Mouse (Mus musculus): ENCODE results near the gene Hspa4. TPM values are rescaled to one million over a fixed set of nuclear protein-coding genes. Genes with fewer than 3 reads are reported as not detected.
"Not testable (repeated sequence)": the region's sequence is repeated elsewhere in the genome, so short reads cannot be mapped to it uniquely, and the experiment has no call there.

Gene Hspa4
- total and polyA plus RNA-seq, 3 experiments: 209 to 907 (median 276) TPM

GRCm38 (mm10) chr11:53290871-53291270, 9.4 kb downstream of the Hspa4 start:
- no peak for TF ChIP-seq SMC3 (IDR thresholded peaks at IDR 0.05; ENCODE audit: low read depth, low read length)
- TF ChIP-seq POLR2A (IDR thresholded peaks at IDR 0.05; ENCODE audit: control insufficient read depth in 1 of 2, insufficient read depth in 1 of 2, low read depth in 1 of 2, low read length in 2 of 2, poor library complexity in 1 of 2): no peak
- TF ChIP-seq TCF12 (IDR thresholded peaks at IDR 0.05; ENCODE audit: low read depth, low read length): no peak
- no peak for TF ChIP-seq GABPA (IDR thresholded peaks at IDR 0.05; ENCODE audit: low read depth, low read length)
- TF ChIP-seq ZC3H11A (IDR thresholded peaks at IDR 0.05; ENCODE audit: low read depth, low read length): no peak
- no peak for TF ChIP-seq CHD2 (IDR thresholded peaks at IDR 0.05; ENCODE audit: low read length)
- no peak for TF ChIP-seq MAZ (IDR thresholded peaks at IDR 0.05; ENCODE audit: low read depth, low read length)
- TF ChIP-seq NRF1 (IDR thresholded peaks at IDR 0.05; ENCODE audit: insufficient read depth, low read depth, low read length, poor library complexity, severe bottlenecking): no peak
- no peak for TF ChIP-seq ZMIZ1 (IDR thresholded peaks at IDR 0.05; ENCODE audit: low read depth, low read length)
- no peak for TF ChIP-seq E2F4 (IDR thresholded peaks at IDR 0.05; ENCODE audit: borderline replicate concordance, low read depth, low read length)
- no peak for TF ChIP-seq MEF2A (IDR thresholded peaks at IDR 0.05; ENCODE audit: extremely low read depth, insufficient replicate concordance, low read depth, low read length, poor library complexity, severe bottlenecking)
- no peak for TF ChIP-seq TAL1 (IDR thresholded peaks at IDR 0.05; ENCODE audit: low read length)
- no peak for TF ChIP-seq POLR2AphosphoS2 (IDR thresholded peaks at IDR 0.05; ENCODE audit: low read length)
- TF ChIP-seq KAT2A (conservative IDR thresholded peaks at IDR 0.05; ENCODE audit: low read depth, low read length): no peak
- TF ChIP-seq MYC (IDR thresholded peaks at IDR 0.05; ENCODE audit: low read depth, low read length): no peak
- TF ChIP-seq BHLHE40 (IDR thresholded peaks at IDR 0.05; ENCODE audit: borderline replicate concordance, low read depth, low read length): no peak
- TF ChIP-seq POLR2AphosphoS5 (IDR thresholded peaks at IDR 0.05; ENCODE audit: borderline replicate concordance, low read depth, low read length): no peak
- TF ChIP-seq USF1 (IDR thresholded peaks at IDR 0.05; ENCODE audit: low read depth, low read length): no peak
- TF ChIP-seq CHD1 (IDR thresholded peaks at IDR 0.05; ENCODE audit: low read depth, low read length): no peak
- no peak for TF ChIP-seq RAD21 (IDR thresholded peaks at IDR 0.05; ENCODE audit: low read depth, low read length)

GRCm38 (mm10) chr11:53290187-53290586, 10.1 kb downstream of the Hspa4 start:
- not testable (repeated sequence) for H3K9me3 ChIP-seq (replicated peaks; ENCODE audit: insufficient read depth, low read length); H3K4me1 ChIP-seq (ENCODE audit: control insufficient read depth in 1 of 2, insufficient read depth in 2 of 2, low read length in 2 of 2); H3K27ac ChIP-seq (ENCODE audit: control insufficient read depth, low read depth, low read length); H3K4me3 ChIP-seq (ENCODE audit: control insufficient read depth in 1 of 2, insufficient read depth in 1 of 2, low read depth in 2 of 2, low read length in 2 of 2); H3K27me3 ChIP-seq (ENCODE audit: control insufficient read depth in 1 of 2, insufficient read depth in 2 of 2, low read length in 2 of 2); DNase-seq (ENCODE audit: low read depth, low spot score); H3K9ac ChIP-seq (ENCODE audit: control insufficient read depth, low read depth, low read length, poor library complexity, severe bottlenecking)
- peaks cover 39% of the 10 kb centered on the region for H3K79me2 ChIP-seq (ENCODE audit: control insufficient read depth, insufficient read depth, low read length, poor library complexity)
- TF ChIP-seq ZNF384 (IDR thresholded peaks at IDR 0.05; ENCODE audit: low read depth, low read length): peak; percentile 73
- peaks cover 38 to 84% of the 10 kb centered on the region in 2 experiments for H3K36me3 ChIP-seq (ENCODE audit: control insufficient read depth in 1 of 2, insufficient read depth in 2 of 2, low read length in 2 of 2)

More at GRCm38 (mm10) chr11:53290871-53291270, 9.4 kb downstream of the Hspa4 start:
- H3K4me3 ChIP-seq (ENCODE audit: control insufficient read depth in 1 of 2, insufficient read depth in 1 of 2, low read depth in 2 of 2, low read length in 2 of 2): no peak overlapping the region
- H3K79me2 ChIP-seq (ENCODE audit: control insufficient read depth, insufficient read depth, low read length, poor library complexity): peaks cover 41% of the 10 kb centered on the region
- H3K27me3 ChIP-seq (ENCODE audit: control insufficient read depth in 1 of 2, insufficient read depth in 2 of 2, low read length in 2 of 2): no peaks in the 10 kb centered on the region
- no peak overlapping the region for H3K9ac ChIP-seq (ENCODE audit: control insufficient read depth, low read depth, low read length, poor library complexity, severe bottlenecking)
- H3K27ac ChIP-seq (ENCODE audit: control insufficient read depth, low read depth, low read length): no peak overlapping the region
- no peak for DNase-seq (ENCODE audit: low read depth, low spot score)
- peaks cover 2 to 7% of the 10 kb centered on the region in 2 experiments; a peak in 3 of 4 replicates for H3K4me1 ChIP-seq (ENCODE audit: control insufficient read depth in 1 of 2, insufficient read depth in 2 of 2, low read length in 2 of 2)
- H3K9me3 ChIP-seq (replicated peaks; ENCODE audit: insufficient read depth, low read length): no peaks in the 10 kb centered on the region
- H3K36me3 ChIP-seq (ENCODE audit: control insufficient read depth in 1 of 2, insufficient read depth in 2 of 2, low read length in 2 of 2): peaks cover 41 to 86% of the 10 kb centered on the region in 2 experiments
